Mouse (Mus musculus): ENCODE data around the gene Ggcx. TPM values are rescaled to one million over a fixed set of nuclear protein-coding genes. Genes with fewer than 3 reads are reported as not detected.

Ggcx gene
- total RNA-seq, 2 experiments from 2014 or later, result 8.5 to 11.6 TPM

- no peak for ATAC-seq (replicated peaks; ENCODE audit: poor library complexity)
Observed at GRCm38 (mm10) chr6:72386561-72386960, 27.5 kb upstream of the Ggcx start.

GRCm38 (mm10) chr6:72387816-72388215, 26.3 kb upstream of the Ggcx start:
- no peak for ATAC-seq (replicated peaks; ENCODE audit: poor library complexity)

GRCm38 (mm10) chr6:72388266-72388665, 25.8 kb upstream of the Ggcx start:
- no peak for ATAC-seq (replicated peaks; ENCODE audit: poor library complexity)

- no peak for ATAC-seq (replicated peaks; ENCODE audit: poor library complexity)
Observed at GRCm38 (mm10) chr6:72388791-72389329, 25.2 kb upstream of the Ggcx start.

GRCm38 (mm10) chr6:72389471-72389940, 24.6 kb upstream of the Ggcx start:
- peak; percentile 76 for ATAC-seq (replicated peaks; ENCODE audit: poor library complexity)

GRCm38 (mm10) chr6:72389941-72390771, 24.0 kb upstream of the Ggcx start, which contains the start of gene Vamp8:
Gene Vamp8, minus strand, starts transcription at chr6:72390703.
- ATAC-seq (replicated peaks; ENCODE audit: poor library complexity), result peak; percentile 45

- ATAC-seq (replicated peaks; ENCODE audit: poor library complexity), result peak; percentile 21
Observed at GRCm38 (mm10) chr6:72390795-72391521, 23.1 kb upstream of the Ggcx start.

GRCm38 (mm10) chr6:72392341-72392740, 21.8 kb upstream of the Ggcx start:
- no peak for ATAC-seq (replicated peaks; ENCODE audit: poor library complexity)

GRCm38 (mm10) chr6:72396837-72397251, 17.3 kb upstream of the Ggcx start:
- ATAC-seq (replicated peaks; ENCODE audit: poor library complexity), result no peak

- ATAC-seq (replicated peaks; ENCODE audit: poor library complexity), result no peak
Observed at GRCm38 (mm10) chr6:72399967-72400366, 14.1 kb upstream of the Ggcx start.

- ATAC-seq (replicated peaks; ENCODE audit: poor library complexity), result peak; percentile 97
Observed at GRCm38 (mm10) chr6:72401875-72402274, 12.2 kb upstream of the Ggcx start.

- no peak for ATAC-seq (replicated peaks; ENCODE audit: poor library complexity)
Observed at GRCm38 (mm10) chr6:72405356-72405755, 8.8 kb upstream of the Ggcx start.

GRCm38 (mm10) chr6:72407119-72407518, 7.0 kb upstream of the Ggcx start:
- ATAC-seq (replicated peaks; ENCODE audit: poor library complexity), result peak; percentile 99

GRCm38 (mm10) chr6:72409567-72409966, 4.5 kb upstream of the Ggcx start:
- ATAC-seq (replicated peaks; ENCODE audit: poor library complexity), result no peak

- ATAC-seq (replicated peaks; ENCODE audit: poor library complexity), result no peak
Observed at GRCm38 (mm10) chr6:72410003-72410402, 4.1 kb upstream of the Ggcx start.

- peak; percentile 32 for ATAC-seq (replicated peaks; ENCODE audit: poor library complexity)
Observed at GRCm38 (mm10) chr6:72410518-72410917, 3.6 kb upstream of the Ggcx start.

GRCm38 (mm10) chr6:72415181-72415580, 1.1 kb downstream of the Ggcx start:
- 0 out of 2 replicates have a peak, but pooled peaks have one; percentile 20 for ATAC-seq (replicated peaks; ENCODE audit: poor library complexity)

- ATAC-seq (replicated peaks; ENCODE audit: poor library complexity), result no peak
Observed at GRCm38 (mm10) chr6:72415964-72416772, 2.1 kb downstream of the Ggcx start.

GRCm38 (mm10) chr6:72418279-72418678, 4.2 kb downstream of the Ggcx start:
- ATAC-seq (replicated peaks; ENCODE audit: poor library complexity), result 0 out of 2 replicates have a peak, but pooled peaks have one; percentile 19

GRCm38 (mm10) chr6:72419806-72420205, 5.7 kb downstream of the Ggcx start:
- no peak for ATAC-seq (replicated peaks; ENCODE audit: poor library complexity)

- ATAC-seq (replicated peaks; ENCODE audit: poor library complexity), result no peak
Observed at GRCm38 (mm10) chr6:72420901-72421300, 6.8 kb downstream of the Ggcx start.
